Mouse (Mus musculus) kidney, adult 2 months (tissue): Measurements from ENCODE around the gene Eef1e1. TPM values are rescaled to one million over a fixed set of nuclear protein-coding genes. Genes with fewer than 3 reads are reported as not detected.
"Not testable (repeated sequence)": the region's sequence is repeated elsewhere in the genome, so short reads cannot be mapped to it uniquely, and the experiment has no call there.

Experiments used
- DNase-seq: peaks from one replicate; pipeline ENCODE4 v3.0.0; 2021
- H3K27ac ChIP-seq: fragments of 200-500 bp; 2 replicates; pipeline ENCODE4 v1.5.1; 2012; ENCODE audit warnings: low read depth, low read length, control low read depth, inconsistent platforms; ENCODE audit not compliant: insufficient read depth
- H3K27me3 ChIP-seq: fragments of 200-500 bp; replicated peaks from 2 replicates; pipeline ENCODE4 v1.6.1; 2012; ENCODE audit warnings: mild to moderate bottlenecking, moderate library complexity, low read length, inconsistent platforms; ENCODE audit not compliant: control insufficient read depth, insufficient read depth
- H3K36me3 ChIP-seq: fragments of 200-500 bp; 2 replicates; pipeline ENCODE4 v1.6.1; 2012; ENCODE audit warnings: mild to moderate bottlenecking, moderate library complexity, low read length, inconsistent platforms; ENCODE audit not compliant: control insufficient read depth, insufficient read depth
- H3K4me1 ChIP-seq: fragments of 200-500 bp; 2 replicates; pipeline ENCODE4 v1.6.1; 2011; ENCODE audit warnings: low read length; ENCODE audit not compliant: control insufficient read depth, insufficient read depth
- H3K4me3 ChIP-seq: fragments of 200-500 bp; 2 replicates; pipeline ENCODE4 v1.5.1; 2011; ENCODE audit warnings: mild to moderate bottlenecking, low read depth, low read length, control low read depth; ENCODE audit not compliant: insufficient read depth
- CTCF ChIP-seq: fragments of 200-500 bp; conservative IDR thresholded peaks from 2 replicates; pipeline ENCODE4 v1.5.1; 2011; ENCODE audit warnings: low read depth, mild to moderate bottlenecking, control low read depth, low read length, moderate library complexity, mixed read lengths; ENCODE audit not compliant: insufficient read depth, insufficient read length
- POLR2A ChIP-seq: fragments of 200-500 bp; IDR thresholded peaks from one replicate; pipeline ENCODE4 v1.6.1; 2011; ENCODE audit warnings: low read depth, low read length, control low read depth
- WGBS: fragments of 180-500 bp; shearing (Covaris S2); methylation state at CpG from one replicate; pipeline ENCODE4 v1.1.7; 2018; 5-methylcytosine and 5-hydroxymethylcytosine counted together
- polyA plus RNA-seq: library from polyadenylated mRNA; depleted of rRNA; stranded (reverse); fragments of >200 nt; gene quantifications from 2 replicates; pipeline ENCODE4 v1.2.3, GENCODE M21; 2012; rRNA removed

The Eef1e1 gene
- 4.6 and 7.7 TPM in 2 replicates for polyA plus RNA-seq

- peaks cover 4% of the 10 kb centered on the region for H3K4me1 ChIP-seq
- H3K4me3 ChIP-seq, result peak within 1 kb of the TSS; percentile 92
- peak; percentile 97 for DNase-seq
- under 1% methylated on average over 59 of the region's 59 CpGs for WGBS
- H3K27me3 ChIP-seq, result no peaks in the 10 kb centered on the region
- H3K27ac ChIP-seq, result peak within 1 kb of the TSS; percentile 40; the same call in 1 of the 2 replicates
- peaks cover 1% of the 10 kb centered on the region; the same call in 1 of the 2 replicates for H3K36me3 ChIP-seq
- TF ChIP-seq POLR2A, result no peak
- peak; percentile 59 for TF ChIP-seq CTCF
Observed at GRCm38 (mm10) chr13:38658528-38659280, at the start of gene Eef1e1. Eef1e1 (minus strand) TSS chr13:38659058.

GRCm38 (mm10) chr13:38690845-38691244, 32.0 kb upstream of the Eef1e1 start:
- no peak for DNase-seq
- TF ChIP-seq POLR2A, result no peak
- TF ChIP-seq CTCF, result no peak
- Histone ChIP-seq H3K4me3 (no peak overlapping the region), H3K36me3 (no peaks in the 10 kb centered on the region), H3K27ac (no peak overlapping the region), H3K27me3 (no peaks in the 10 kb centered on the region), H3K4me1 (no peaks in the 10 kb centered on the region)
- WGBS, result 80% methylated on average over 6 of the region's 6 CpGs

GRCm38 (mm10) chr13:38690028-38690427, 31.2 kb upstream of the Eef1e1 start:
- TF ChIP-seq POLR2A (no peak), CTCF (peak; percentile 35; the same call in 1 of the 2 replicates)
- Histone ChIP-seq H3K36me3 (no peaks in the 10 kb centered on the region), H3K27ac (no peak overlapping the region), H3K27me3 (no peaks in the 10 kb centered on the region), H3K4me1 (no peaks in the 10 kb centered on the region), H3K4me3 (no peak overlapping the region)
- WGBS, result 31% methylated on average over 3 of the region's 3 CpGs
- DNase-seq, result peak; percentile 17

- no peaks in the 10 kb centered on the region for H3K27me3 ChIP-seq
- no peaks in the 10 kb centered on the region for H3K36me3 ChIP-seq
- 83% methylated on average over 11 of the region's 11 CpGs for WGBS
- no peak for DNase-seq
- no peak overlapping the region for H3K27ac ChIP-seq
- H3K4me1 ChIP-seq, result no peaks in the 10 kb centered on the region
- H3K4me3 ChIP-seq, result no peak overlapping the region
- TF ChIP-seq POLR2A (no peak), CTCF (no peak)
Observed at GRCm38 (mm10) chr13:38688761-38689160, 29.9 kb upstream of the Eef1e1 start.

- WGBS, result 75% methylated on average over 9 of the region's 9 CpGs
- no peaks in the 10 kb centered on the region for H3K4me1 ChIP-seq
- H3K27me3 ChIP-seq, result no peaks in the 10 kb centered on the region
- TF ChIP-seq POLR2A, result no peak
- no peak for TF ChIP-seq CTCF
- H3K4me3 ChIP-seq, result no peak overlapping the region
- H3K36me3 ChIP-seq, result no peaks in the 10 kb centered on the region
- H3K27ac ChIP-seq, result no peak overlapping the region
- DNase-seq, result no peak
Observed at GRCm38 (mm10) chr13:38672336-38672735, 13.5 kb upstream of the Eef1e1 start.

- not testable (repeated sequence) for H3K4me3 ChIP-seq, H3K4me1 ChIP-seq, DNase-seq, H3K27ac ChIP-seq, H3K36me3 ChIP-seq, H3K27me3 ChIP-seq
- 90% methylated on average over 6 of the region's 6 CpGs for WGBS
Observed at GRCm38 (mm10) chr13:38671451-38671850, 12.6 kb upstream of the Eef1e1 start.

- H3K36me3 ChIP-seq, result no peaks in the 10 kb centered on the region
- no peak for DNase-seq
- H3K4me3 ChIP-seq, result no peak overlapping the region
- no peak overlapping the region for H3K27ac ChIP-seq
- TF ChIP-seq CTCF (no peak), POLR2A (no peak)
- H3K27me3 ChIP-seq, result no peaks in the 10 kb centered on the region
- H3K4me1 ChIP-seq, result no peaks in the 10 kb centered on the region
Observed at GRCm38 (mm10) chr13:38670051-38670450, 11.2 kb upstream of the Eef1e1 start.
